Mouse (Mus musculus) gastrocnemius, adult 2 months (tissue): ENCODE measurements around the gene Nop9. TPM values are rescaled to one million over a fixed set of nuclear protein-coding genes. Genes with fewer than 3 reads are reported as not detected.
A peak's percentile ranks its signal among the peaks of the same experiment; 100 is the strongest.

Experiments
- DNase-seq: peaks from one replicate; pipeline ENCODE4 v3.0.0; 2022
- H3K27ac ChIP-seq: fragments of 200-600 bp; 2 replicates; pipeline ENCODE4 v1.8.1; 2022; ENCODE audit warnings: mild to moderate bottlenecking
- H3K4me3 ChIP-seq: fragments of 200-600 bp; 2 replicates; pipeline ENCODE4 v1.8.1; 2022; ENCODE audit warnings: mild to moderate bottlenecking, moderate library complexity
- CTCF ChIP-seq: fragments of 200-600 bp; IDR thresholded peaks from 2 replicates; pipeline ENCODE4 v1.8.1; 2022; ENCODE audit warnings: antibody characterized with exemption, mild to moderate bottlenecking, moderate library complexity
- intact Hi-C: fragments of 180-260 bp; cut with DNase I; formaldehyde crosslinking; loops from one replicate; pipeline ENCODE4 v1.15.1; 2025
- total RNA-seq, 2 experiments: library from RNA; stranded (reverse); gene quantifications; 2 replicates each; pipeline ENCODE4 v1.2.3; 2021

Nop9 gene
- total RNA-seq, 2 experiments from 2014 or later = 9.8 to 10.4 TPM

- no peak overlapping the region for H3K27ac ChIP-seq
- no peak overlapping the region for H3K4me3 ChIP-seq
- no peak for TF ChIP-seq CTCF
- DNase-seq = no peak
- intact Hi-C loops = no loop called here
Measured at GRCm38 (mm10) chr14:55716884-55717283, 28.6 kb upstream of the Nop9 start.

DNA sequence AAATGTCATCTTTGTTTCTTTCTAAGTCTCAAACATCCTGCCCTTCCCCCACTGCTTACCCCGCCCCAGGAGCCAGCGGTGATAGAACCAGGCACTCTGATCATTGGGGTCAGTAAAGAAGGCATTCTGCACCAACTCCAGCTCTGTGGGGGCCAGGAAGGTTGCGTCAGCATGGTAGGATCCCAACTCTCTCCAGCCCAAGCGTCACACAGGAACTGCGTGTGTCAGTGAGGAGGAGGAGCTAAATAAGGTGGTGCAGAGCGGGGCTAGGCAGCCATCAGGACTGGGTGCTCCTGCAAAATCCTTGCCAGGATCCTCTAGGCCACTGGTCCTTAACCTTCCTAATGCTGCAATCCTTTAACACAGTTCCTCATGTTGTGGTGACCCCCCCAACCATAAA, 25.8 kb upstream of the Nop9 start:
- H3K27ac ChIP-seq = no peak overlapping the region
- no peak for TF ChIP-seq CTCF
- intact Hi-C loops = loop anchor here (5.0 kb wide), 1 partner anchor 37 kb away; the partner anchor contains the start of gene Tinf2
- H3K4me3 ChIP-seq = no peak overlapping the region
- DNase-seq = no peak

- no peak overlapping the region for H3K4me3 ChIP-seq
- DNase-seq = no peak
- TF ChIP-seq CTCF = no peak
- intact Hi-C loops = loop anchor here (5.0 kb wide), 1 partner anchor 38 kb away; the partner anchor contains the start of gene Tinf2
- no peak overlapping the region for H3K27ac ChIP-seq
Measured at GRCm38 (mm10) chr14:55720666-55721065, 24.8 kb upstream of the Nop9 start.

DNA sequence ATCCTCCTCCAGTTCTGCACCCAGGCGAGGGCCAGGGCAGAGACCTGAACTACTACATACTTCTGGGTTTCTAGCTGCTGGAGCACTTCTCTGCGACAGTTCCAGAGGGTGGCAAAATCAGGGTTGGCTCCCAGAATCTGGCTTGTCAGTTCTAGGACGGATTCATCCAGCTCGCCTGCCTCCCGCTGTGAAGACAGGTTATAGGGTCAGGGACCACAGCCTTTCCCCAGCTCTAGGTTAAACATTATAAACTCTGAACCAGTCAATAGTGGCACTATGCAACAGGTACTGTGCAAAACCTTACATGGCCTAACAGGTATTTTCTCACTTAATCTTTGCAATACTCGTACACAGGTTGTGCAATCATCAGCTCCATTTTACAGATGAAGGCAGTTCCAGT, 24.4 kb upstream of the Nop9 start:
- no peak for DNase-seq
- Histone ChIP-seq H3K4me3 (peak overlapping the region; percentile 78), H3K27ac (peak overlapping the region; percentile 88)
- intact Hi-C loops = loop anchor here (5.0 kb wide), 1 partner anchor 39 kb away; the partner anchor contains the start of gene Tinf2
- no peak for TF ChIP-seq CTCF

DNA sequence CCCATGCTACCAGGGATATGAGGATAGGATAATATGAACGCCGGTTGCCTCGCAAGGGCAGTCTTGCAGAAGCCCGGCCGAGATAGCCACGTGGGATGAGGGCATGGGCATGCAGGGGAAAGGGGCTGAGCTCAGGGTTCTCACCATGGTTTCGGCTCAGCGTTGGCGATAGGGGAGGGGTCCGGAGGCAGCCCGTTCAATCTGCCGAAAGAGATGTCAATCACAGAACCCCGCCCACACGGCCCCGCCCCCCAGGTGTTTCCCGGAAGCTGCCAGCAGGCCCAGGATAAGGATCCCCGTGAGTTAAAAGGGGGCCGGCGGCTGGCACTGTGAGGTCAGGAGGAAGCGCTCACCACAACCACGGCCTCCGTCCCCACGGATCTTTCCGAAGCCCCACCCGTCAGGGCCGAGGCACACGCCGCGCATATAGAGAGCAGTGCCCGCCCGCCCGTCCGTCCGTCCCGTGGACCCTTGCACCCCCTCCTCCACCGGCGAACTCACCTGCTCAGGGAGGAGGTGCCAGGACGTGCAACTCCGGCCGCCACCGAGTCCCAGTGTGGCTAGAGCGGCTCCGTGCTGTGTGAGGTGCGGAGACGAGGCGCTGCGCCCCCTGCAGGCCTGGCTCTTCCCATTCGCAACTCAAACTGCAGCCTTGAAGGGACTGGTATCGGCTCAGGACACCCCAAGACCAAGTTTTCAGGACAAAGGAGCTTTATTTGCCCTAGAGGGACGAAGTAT, 23.6 kb upstream of the Nop9 start, which contains the start of gene Rabggta:
Gene Rabggta, minus strand, starts transcription at position 564 of the 738 bp plus-strand sequence.
- intact Hi-C loops = loop anchor here (5.0 kb wide), 1 partner anchor 40 kb away; the partner anchor contains the start of gene Tinf2
- peak; percentile 92 for TF ChIP-seq CTCF
- DNase-seq = peak; percentile 94
- H3K4me3 ChIP-seq = peak within 1 kb of the TSS; percentile 78
- H3K27ac ChIP-seq = peak within 1 kb of the TSS; percentile 88

GRCm38 (mm10) chr14:55722438-55722945, 23.0 kb upstream of the Nop9 start:
- intact Hi-C loops = loop anchor here (5.0 kb wide), 1 partner anchor 40 kb away; the partner anchor contains the start of gene Tinf2
- H3K4me3 ChIP-seq = peak overlapping the region; percentile 78
- DNase-seq = no peak
- TF ChIP-seq CTCF = no peak
- peak overlapping the region; percentile 88 for H3K27ac ChIP-seq

DNA sequence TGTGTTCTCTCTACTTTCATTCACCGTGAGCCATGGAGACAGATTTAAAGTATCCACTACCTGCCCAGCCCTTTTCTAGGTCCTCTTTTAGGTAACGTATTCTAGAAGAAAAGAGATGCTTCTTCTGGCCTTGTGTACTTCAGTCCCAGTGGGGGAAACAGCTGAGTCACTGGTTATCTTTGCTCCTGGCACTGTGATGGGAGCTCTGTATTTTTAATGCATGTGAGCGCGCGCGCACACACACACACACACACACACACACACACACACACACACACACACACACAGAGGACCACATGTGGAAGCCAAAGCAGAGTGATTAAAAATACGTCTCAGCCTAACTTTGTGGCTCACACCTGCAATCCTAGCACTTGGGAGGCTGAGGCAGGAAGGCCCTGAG, 22.1 kb upstream of the Nop9 start:
- no peak overlapping the region for H3K4me3 ChIP-seq
- intact Hi-C loops = loop anchor here (5.0 kb wide), 1 partner anchor 41 kb away; the partner anchor contains the start of gene Tinf2
- DNase-seq = no peak
- no peak for TF ChIP-seq CTCF
- H3K27ac ChIP-seq = no peak overlapping the region

GRCm38 (mm10) chr14:55724411-55724871, 21.1 kb upstream of the Nop9 start:
- Histone ChIP-seq H3K27ac (peak overlapping the region; percentile 59), H3K4me3 (peak overlapping the region; percentile 15; the same call in 1 of the 2 replicates)
- intact Hi-C loops = loop anchor here (5.0 kb wide), 1 partner anchor 42 kb away; the partner anchor contains the start of gene Tinf2
- peak; percentile 33 for DNase-seq
- no peak for TF ChIP-seq CTCF

- Histone ChIP-seq H3K27ac (no peak overlapping the region), H3K4me3 (no peak overlapping the region)
- TF ChIP-seq CTCF = no peak
- intact Hi-C loops = no loop called here
- no peak for DNase-seq
Measured at GRCm38 (mm10) chr14:55726261-55726660, 19.2 kb upstream of the Nop9 start.

DNA sequence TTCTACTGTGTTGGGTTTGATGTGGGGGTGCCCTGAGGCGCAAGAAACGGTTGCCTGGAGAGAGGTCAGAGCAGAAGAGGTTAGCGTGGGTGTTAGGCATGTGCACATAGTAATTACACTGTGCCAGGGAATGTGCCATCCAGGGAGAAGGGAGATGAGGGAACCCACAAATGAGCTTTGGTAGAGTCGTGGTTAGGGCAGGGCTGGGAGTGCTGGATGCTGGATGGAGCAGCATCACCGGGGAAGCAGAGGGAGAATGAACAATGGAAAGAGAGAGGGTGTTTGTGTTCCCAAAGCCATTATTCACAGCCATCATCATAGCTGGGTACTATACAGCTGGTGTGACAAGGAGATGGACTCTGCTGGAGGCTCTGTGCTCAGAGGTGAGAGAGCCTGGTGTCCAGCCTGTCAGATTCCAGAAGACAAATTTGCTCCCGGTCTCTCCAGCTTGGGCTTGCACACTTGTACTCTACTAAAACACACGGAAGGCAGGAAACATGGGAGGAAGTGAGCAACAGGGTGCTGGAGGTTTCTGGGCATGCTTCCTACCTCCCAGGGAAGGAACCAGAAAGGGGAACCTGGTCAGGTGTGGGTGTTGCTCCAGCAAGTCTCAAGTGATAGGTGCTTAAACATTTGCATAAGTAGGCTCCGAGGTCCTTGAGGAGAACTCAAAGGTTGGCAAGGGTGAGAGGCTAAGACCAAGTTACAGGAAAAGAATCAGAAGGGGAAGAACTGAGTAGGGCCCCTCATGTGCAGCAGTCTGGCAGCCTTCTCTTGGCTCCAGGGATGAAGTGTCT, 17.4 kb upstream of the Nop9 start:
- no peak for DNase-seq
- intact Hi-C loops = no loop called here
- no peak for TF ChIP-seq CTCF

GRCm38 (mm10) chr14:55730116-55730515, 15.4 kb upstream of the Nop9 start:
- no peak overlapping the region for H3K27ac ChIP-seq
- intact Hi-C loops = no loop called here

More for the DNA sequence above, 17.4 kb upstream of the Nop9 start:
- Histone ChIP-seq H3K27ac (no peak overlapping the region), H3K4me3 (no peak overlapping the region)

GRCm38 (mm10) chr14:55730531-55731032, 14.9 kb upstream of the Nop9 start:
- no peak for DNase-seq
- no peak overlapping the region for H3K27ac ChIP-seq
- TF ChIP-seq CTCF = no peak
- H3K4me3 ChIP-seq = no peak overlapping the region
- intact Hi-C loops = no loop called here

More at GRCm38 (mm10) chr14:55730116-55730515, 15.4 kb upstream of the Nop9 start:
- TF ChIP-seq CTCF = no peak
- DNase-seq = no peak
- H3K4me3 ChIP-seq = no peak overlapping the region
